Mouse (Mus musculus) small intestine, adult 2 months (tissue): Measurements from ENCODE around the gene Shf.

Source experiments
- CTCF ChIP-seq: fragments of 200-500 bp; IDR thresholded peaks from 2 replicates; pipeline ENCODE4 v1.5.1; 2012; ENCODE audit warnings: low read depth, mild to moderate bottlenecking, control low read depth, inconsistent platforms, low read length, moderate library complexity, mixed read lengths; ENCODE audit not compliant: insufficient replicate concordance, insufficient read length; ENCODE audit errors: extremely low read depth
- POLR2A ChIP-seq: fragments of 200-500 bp; IDR thresholded peaks from 2 replicates; pipeline ENCODE4 v1.6.1; 2012; ENCODE audit warnings: low read depth, mild to moderate bottlenecking, control low read depth, inconsistent platforms, low read length, moderate library complexity

GRCm38 (mm10) chr2:122378421-122379291 lies 9.7 kb upstream of the Shf start:
- TF ChIP-seq CTCF (no peak), POLR2A (no peak)
